Mouse (Mus musculus): ENCODE measurements around the gene Platr17.
"Not testable (repeated sequence)": the region's sequence is repeated elsewhere in the genome, so short reads cannot be mapped to it uniquely, and the experiment has no call there.

The Platr17 gene

DNA sequence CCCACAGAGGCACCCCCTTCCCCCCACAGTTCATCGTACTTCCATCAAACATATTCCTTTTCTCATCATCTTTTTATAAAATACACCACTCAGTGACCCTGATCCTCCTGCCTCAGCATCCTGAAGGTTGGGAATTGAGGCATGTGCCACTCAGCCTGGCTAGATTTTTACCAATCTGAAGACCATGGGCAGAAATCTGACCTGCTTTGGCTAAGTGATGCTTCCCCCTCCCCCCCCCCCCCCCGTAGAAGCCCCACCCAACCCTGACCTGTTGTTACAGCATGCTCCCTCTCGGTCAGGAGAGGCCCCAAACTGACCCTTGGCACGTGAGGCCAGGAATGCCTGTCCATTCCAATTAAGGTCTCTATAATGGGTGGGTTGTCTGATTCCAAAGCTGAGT, at the start of gene Platr17:
TSS of gene Platr17 (plus strand) at position 301 of the 400 bp plus-strand sequence.
- DNase-seq (ENCODE audit: low spot score in 2 of 2), result not testable (repeated sequence)

GRCm38 (mm10) chr17:33857816-33858215, 47.1 kb upstream of the Platr17 start:
- DNase-seq (ENCODE audit: low spot score in 2 of 2), result no peak

- peak; percentile 86 to 91 for DNase-seq (ENCODE audit: low spot score in 2 of 2)
Observed at GRCm38 (mm10) chr17:33865330-33866030, 39.5 kb upstream of the Platr17 start.

DNA sequence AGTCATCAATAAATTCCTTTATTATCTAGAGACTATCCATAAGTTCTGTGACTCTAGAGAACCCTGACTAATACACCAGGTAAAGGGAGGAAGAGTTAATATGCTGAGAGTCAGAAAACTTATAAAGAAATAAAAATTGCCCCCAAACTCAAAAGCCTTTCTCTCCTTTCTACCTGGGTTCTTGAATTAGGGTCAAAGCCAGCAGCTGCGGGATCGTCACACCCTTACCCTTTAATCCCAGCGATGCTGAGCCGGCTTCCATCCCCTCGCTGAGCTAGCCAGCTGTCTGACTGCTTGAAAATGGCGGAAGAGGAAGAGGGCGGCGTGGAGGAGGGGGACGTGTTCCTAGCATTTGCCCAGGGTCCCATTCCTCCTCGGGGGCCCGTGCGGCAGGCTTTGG, 31.4 kb upstream of the Platr17 start, which contains the start of gene Gm7029:
TSS of gene Gm7029 (plus strand) at position 301 of the 400 bp plus-strand sequence.
- not testable (repeated sequence) for DNase-seq (ENCODE audit: low spot score in 2 of 2)

DNA sequence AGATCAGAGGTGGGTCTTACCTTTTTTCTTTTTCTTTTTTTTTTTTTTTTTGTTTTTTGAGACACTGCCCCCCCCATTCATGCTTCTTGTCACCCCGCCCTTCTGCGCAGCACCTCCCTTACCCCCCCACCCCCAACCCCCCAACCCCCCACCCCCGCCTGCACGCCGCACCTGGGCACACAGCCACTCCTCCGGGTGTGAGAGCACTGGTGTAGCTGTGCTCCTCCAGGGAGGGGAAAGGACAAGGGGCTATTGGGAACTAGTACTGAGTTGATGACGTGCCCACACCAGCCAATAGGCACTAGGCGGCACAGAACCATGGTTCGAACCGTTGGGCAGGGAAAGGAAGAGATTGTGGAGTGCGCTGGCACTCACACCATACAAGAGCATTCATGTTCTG, 30.5 kb upstream of the Platr17 start:
- DNase-seq (ENCODE audit: low spot score in 2 of 2), result no peak

DNA sequence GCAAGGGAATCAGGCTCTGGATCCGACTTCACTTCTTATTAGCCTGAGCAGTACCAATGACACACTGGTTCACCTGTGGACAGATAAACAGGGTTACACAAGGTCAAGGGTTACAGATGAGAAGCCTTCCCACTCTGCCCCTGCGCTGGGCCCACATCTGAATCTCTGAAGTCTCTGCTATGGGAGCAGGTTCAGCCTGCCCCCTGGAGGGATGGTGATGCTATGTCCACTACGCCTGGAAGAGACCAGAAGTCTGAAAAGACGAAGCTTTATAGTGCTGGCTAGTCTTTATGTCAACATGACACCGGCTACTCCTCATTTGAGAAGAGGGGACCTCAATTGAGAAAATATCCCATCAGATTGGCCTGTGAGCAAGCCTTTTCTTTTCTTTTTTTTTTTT, 29.1 kb upstream of the Platr17 start:
- DNase-seq (ENCODE audit: low spot score in 2 of 2), result not testable (repeated sequence)

- DNase-seq (ENCODE audit: low spot score in 2 of 2), result not testable (repeated sequence)
Observed at GRCm38 (mm10) chr17:33884320-33884719, 20.6 kb upstream of the Platr17 start.

DNA sequence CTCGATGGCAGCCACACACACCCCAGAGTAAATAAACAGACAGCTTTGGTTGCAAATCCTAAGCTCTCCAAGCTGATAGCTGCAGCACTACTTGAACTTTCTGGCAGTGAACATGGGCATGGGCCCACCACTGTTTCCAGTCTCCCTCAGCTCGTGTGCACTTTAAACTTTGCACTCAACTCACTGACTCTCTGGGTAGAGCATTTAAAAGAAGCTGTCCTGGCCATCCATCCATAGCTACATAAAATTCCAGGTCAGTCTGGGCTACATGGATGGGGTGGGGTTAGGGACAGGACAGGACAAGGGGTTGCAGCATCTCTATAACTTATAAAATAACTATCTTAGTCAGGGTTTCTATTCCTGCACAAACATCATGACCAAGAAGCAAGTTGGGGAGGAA, 17.1 kb upstream of the Platr17 start:
- DNase-seq (ENCODE audit: low spot score in 2 of 2), result not testable (repeated sequence)

- DNase-seq (ENCODE audit: low spot score in 2 of 2), result not testable (repeated sequence)
Observed at GRCm38 (mm10) chr17:33888230-33888629, 16.7 kb upstream of the Platr17 start.

GRCm38 (mm10) chr17:33889941-33890532, 14.9 kb upstream of the Platr17 start:
- not testable (repeated sequence) for DNase-seq (ENCODE audit: low spot score in 2 of 2)

DNA sequence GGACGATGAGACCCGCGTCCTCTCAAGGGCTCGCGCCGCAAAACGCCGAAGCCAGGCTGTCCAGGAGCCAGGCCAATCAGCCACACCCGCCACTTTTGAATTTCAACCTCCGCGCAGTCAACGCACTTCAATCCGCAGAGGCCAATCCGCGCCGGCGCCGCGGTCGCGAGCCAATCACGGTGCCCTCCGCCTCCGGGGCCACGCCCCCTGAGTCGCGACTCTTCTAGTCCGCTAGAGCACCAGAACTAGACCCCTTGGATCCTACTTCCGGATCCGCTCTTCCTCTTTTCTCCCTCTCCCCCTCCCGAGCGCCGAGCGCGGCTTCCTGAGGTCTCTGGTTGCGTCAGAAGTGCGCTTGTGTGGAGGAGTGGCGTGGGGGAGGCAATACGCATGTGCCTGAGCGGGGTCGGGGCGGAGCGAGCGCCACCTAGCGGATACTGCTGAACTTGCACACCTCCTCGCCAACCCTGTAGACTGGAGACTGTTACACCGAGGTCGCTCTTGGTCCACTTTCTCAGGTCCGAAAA, 14.3 kb upstream of the Platr17 start, which contains the start of gene Kifc1:
TSS of gene Kifc1 (minus strand) at position 129 of the 527 bp plus-strand sequence.
- peak; percentile 100 for DNase-seq (ENCODE audit: low spot score in 2 of 2)

DNA sequence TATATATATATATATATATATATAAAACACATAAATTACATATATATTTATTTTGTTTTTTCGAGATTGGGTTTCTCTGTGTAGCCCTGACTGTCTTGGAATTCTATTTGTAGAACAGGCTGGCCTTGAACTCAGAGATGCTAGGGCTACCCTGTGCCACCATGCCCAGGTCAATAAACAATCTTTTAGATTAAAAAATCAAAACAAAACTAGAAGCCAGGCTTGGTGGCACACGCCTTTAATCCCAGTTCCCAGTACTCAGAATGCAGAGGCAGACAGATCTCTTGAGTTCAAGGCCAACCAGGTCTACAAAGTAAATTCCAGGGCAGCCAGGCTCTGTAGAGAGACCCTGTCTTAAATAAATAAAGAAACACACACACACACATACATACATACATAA, 13.6 kb upstream of the Platr17 start:
- DNase-seq (ENCODE audit: low spot score in 2 of 2), result no peak

- not testable (repeated sequence) for DNase-seq (ENCODE audit: low spot score in 2 of 2)
Observed at GRCm38 (mm10) chr17:33891892-33892291, 13.0 kb upstream of the Platr17 start.

DNA sequence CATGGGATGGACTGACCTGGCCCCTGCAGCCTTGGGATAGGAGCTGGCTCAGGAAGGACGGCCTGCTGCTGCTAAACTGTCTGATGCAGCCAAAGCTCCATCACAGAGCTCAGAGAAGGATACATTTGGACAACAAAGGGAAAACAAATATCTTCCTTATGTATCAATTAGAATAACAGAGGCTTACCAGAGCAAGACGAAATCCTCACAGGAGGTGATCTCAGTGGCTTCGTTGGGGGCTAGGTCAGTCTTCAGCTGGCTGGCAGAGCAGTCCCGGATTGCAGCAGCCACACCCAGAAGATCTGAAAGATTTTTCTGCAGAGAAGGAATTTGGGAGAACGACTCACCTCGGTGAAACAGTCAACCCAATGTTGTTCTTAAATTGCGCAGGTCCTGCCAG, 12.5 kb upstream of the Platr17 start:
- DNase-seq (ENCODE audit: low spot score in 2 of 2), result no peak

DNA sequence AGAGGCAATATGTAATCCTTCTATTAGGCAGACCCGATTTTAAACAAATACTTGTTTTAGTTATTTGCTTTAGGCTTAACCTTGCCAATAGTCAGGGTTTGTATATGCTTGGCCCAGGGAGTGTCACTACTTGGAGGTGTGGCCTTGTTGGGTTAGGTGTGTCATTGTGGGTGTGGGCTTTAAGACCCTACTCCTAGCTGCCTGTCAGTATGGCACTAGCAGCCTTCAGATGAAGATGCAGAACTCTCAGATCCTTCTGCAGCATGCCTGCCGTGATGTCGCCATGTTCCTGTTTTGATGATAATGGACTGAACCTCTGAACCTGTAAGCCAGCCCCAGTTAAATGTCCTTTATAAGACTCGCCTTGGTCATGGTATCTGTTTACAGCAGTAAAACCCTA, 11.9 kb upstream of the Platr17 start:
- not testable (repeated sequence) for DNase-seq (ENCODE audit: low spot score in 2 of 2)

DNA sequence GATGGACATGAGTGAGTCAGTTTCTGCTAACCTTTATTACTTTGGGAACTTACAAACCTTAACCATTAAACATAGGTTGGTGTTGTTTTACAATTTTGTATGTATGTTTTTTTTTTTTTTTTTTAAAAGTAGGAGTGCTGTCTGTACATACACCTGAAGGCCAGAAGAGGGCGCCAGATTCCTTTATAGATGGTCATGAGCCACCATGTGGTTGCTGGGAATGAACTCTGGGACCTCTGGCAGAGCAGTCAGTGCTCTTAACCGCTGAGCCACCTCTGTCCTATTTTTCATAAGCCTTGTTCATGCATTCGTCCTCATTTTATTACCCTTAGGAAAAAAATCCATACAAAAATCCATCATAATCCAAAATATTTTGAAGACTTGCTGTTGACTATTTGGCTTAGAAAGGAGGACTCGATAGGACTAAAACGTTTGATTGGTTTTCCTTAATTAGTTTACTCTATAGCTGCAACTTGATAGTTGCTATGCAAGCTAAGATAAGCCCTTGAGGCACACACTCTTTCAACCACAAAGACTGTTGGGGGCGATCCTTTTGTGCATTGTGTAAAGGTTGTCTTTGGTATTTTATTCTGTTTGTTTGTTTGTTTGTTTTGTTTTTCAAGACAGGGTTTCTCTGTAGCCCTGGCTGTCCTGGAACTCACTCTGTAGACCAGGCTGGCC, 7.7 kb upstream of the Platr17 start:
- DNase-seq (ENCODE audit: low spot score in 2 of 2), result no peak

- not testable (repeated sequence) for DNase-seq (ENCODE audit: low spot score in 2 of 2)
Observed at GRCm38 (mm10) chr17:33898193-33898592, 6.7 kb upstream of the Platr17 start.

- no peak for DNase-seq (ENCODE audit: low spot score in 2 of 2)
Observed at GRCm38 (mm10) chr17:33899642-33900041, 5.3 kb upstream of the Platr17 start.

DNA sequence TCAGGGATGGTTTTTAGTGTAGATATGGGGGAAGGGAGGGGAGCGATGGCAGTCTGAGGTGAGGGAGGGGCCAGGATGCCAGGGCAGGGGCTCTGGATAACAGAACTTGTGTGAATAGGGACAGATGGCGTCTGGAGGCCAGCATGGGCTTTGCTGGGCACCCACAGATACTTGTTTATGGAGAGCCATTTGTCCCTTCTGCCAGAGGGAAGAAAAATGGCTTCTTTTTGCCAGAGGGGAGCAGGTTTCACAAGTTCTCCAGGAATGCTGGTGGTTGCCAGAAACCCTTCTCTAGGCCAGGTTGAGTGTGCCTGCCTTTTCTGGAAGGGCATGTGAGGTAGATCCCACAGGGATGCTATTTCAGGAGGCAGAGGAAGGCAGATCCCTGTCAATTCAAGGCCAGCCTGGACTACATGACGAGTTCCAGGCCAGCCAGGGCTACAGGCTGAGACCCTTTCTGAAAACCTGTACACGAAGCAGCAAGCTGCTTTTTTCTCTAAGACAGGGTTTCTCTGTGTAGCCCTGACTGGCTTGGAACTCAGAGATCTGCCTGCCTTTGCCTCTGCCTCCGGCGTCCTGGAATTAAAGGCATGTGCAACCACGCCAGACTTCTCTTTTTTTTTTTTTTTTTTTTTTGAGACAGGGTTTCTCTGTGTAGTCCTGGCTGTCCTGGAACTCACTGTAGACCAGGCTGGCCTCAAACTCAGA, 4.5 kb upstream of the Platr17 start:
- DNase-seq (ENCODE audit: low spot score in 2 of 2), result no peak

GRCm38 (mm10) chr17:33900989-33901314, 4.0 kb upstream of the Platr17 start:
- no peak for DNase-seq (ENCODE audit: low spot score in 2 of 2)

GRCm38 (mm10) chr17:33901653-33902052, 3.3 kb upstream of the Platr17 start:
- DNase-seq (ENCODE audit: low spot score in 2 of 2), result no peak

GRCm38 (mm10) chr17:33902079-33902478, 2.9 kb upstream of the Platr17 start:
- DNase-seq (ENCODE audit: low spot score in 2 of 2), result no peak
